In the genomic region with DNA sequence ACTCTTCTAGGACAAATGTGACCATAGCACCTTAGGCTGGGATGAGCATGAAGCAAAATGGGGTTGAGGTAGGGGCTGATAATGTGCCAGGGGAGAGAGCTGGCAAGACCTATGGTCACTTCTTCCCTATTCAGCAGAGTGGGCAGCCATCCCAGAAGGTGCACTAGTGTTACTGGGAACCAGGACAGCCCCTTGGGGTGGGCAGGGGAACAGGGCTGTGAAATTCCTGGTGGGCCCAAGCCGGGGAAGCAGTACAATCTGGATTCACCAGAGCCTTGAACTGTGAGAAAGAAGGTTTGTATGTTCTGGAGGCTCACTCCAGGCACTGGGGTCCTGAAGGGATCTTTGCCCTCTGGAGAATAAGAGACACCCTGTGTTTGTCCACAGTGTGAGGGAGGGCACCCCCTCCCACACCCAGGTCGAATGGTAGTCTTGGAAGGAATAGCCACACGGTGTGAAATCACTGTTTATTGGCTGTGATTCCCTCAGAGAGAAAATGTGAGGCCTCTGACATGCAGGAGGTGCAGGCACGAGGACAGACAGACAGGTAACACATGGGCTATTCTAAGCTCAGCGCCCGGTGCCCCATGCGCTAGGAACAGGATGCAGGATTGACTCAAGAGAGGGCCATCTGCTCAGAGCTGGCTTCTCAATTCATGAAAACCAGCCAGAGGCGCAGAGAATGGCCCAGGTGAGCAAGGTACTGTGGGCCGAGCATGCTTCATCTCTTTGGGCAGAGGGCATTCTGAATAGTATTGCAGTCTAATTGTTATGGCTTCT, we compare ENCODE assay signal across 27 mouse cellular contexts. TPM values are rescaled to one million over a fixed set of nuclear protein-coding genes. Genes with fewer than 3 reads are reported as not detected.
DNase-seq lines count a peak whose midpoint lies in the region; ATAC-seq lines count a peak whose summit lies in the region.
"Had no signal": no experiment of that assay in that cellular context is flagged by ENCODE, and none has a peak within 500 bp of the region (broad histone marks: within the 10 kb centered on the region; RNA-seq: fewer than 3 reads in every experiment).

No protein-coding gene starts in this region.

- no peaks in the 10 kb centered on the region for H3K9me3 ChIP-seq in forebrain, embryonic 12.5 days
- no peaks in the 10 kb centered on the region for H3K9me3 ChIP-seq in forebrain, embryonic 15.5 days
- H3K9me3 ChIP-seq: hindbrain, embryonic 13.5 days; midbrain, embryonic 10.5 days; midbrain, embryonic 15.5 days had no signal

- H3K27me3 ChIP-seq in forebrain, embryonic 12.5 days, result no peaks in the 10 kb centered on the region
- no peaks in the 10 kb centered on the region for H3K27me3 ChIP-seq in forebrain, embryonic 15.5 days
- H3K27me3 ChIP-seq: hindbrain, embryonic 13.5 days; midbrain, embryonic 15.5 days had no signal

- DNase-seq in cerebellum, postnatal 4 days (ENCODE audit: low spot score in 2 of 2), result no peak
- DNase-seq in cerebellum, adult 11 months, result peak; percentile 65
- peak; percentile 82 for DNase-seq in cerebellum, adult 9-10 months
- peak; percentile 68 to 70 for DNase-seq in cerebellum, postnatal 36 days
- no peak for DNase-seq in lung, postnatal 25 days (ENCODE audit: low spot score)
- DNase-seq: adrenal gland, adult 2 months; gastrocnemius, postnatal 10 days; heart, postnatal 4 days; kidney, adult 8-10 months; liver; lung, adult 2 months; lung, postnatal 10 days; right cerebral cortex, postnatal 25 days; spleen, adult 18-20 months; thymus, adult 2 months; thymus, postnatal 36 days had no signal

- ATAC-seq in cerebellum, adult (ENCODE audit: insufficient number of reproducible peaks, low FRiP score, low TSS enrichment), result 0 out of 2 replicates have a peak, but pooled peaks have one; percentile 67
- no peak for ATAC-seq in forebrain, embryonic 12.5 days (ENCODE audit: low FRiP score)
- no peak for ATAC-seq in forebrain, embryonic 15.5 days (replicated peaks)
- ATAC-seq: intestine, embryonic 16.5 days; midbrain, embryonic 15.5 days had no signal

- WGBS in forebrain, embryonic 12.5 days, result 84% methylated on average over 9 of the region's 9 CpGs
- WGBS in forebrain, embryonic 15.5 days, result 78% methylated on average over 9 of the region's 9 CpGs

- H3K4me3 ChIP-seq in forebrain, embryonic 12.5 days (replicated peaks), result no peak overlapping the region
- H3K4me3 ChIP-seq in forebrain, embryonic 15.5 days, result no peak overlapping the region
- H3K4me3 ChIP-seq: erythroblast, embryonic 14.5 days; hindbrain, embryonic 13.5 days; midbrain, embryonic 10.5 days; midbrain, embryonic 15.5 days had no signal

- H3K4me2 ChIP-seq in forebrain, embryonic 12.5 days, result no peak overlapping the region
- no peak overlapping the region for H3K4me2 ChIP-seq in forebrain, embryonic 15.5 days (replicated peaks)
- H3K4me2 ChIP-seq: heart, embryonic 11.5 days; hindbrain, embryonic 13.5 days; midbrain, embryonic 15.5 days had no signal

- no peak overlapping the region for H3K9ac ChIP-seq in forebrain, embryonic 12.5 days
- no peak overlapping the region for H3K9ac ChIP-seq in forebrain, embryonic 15.5 days (replicated peaks)
- H3K9ac ChIP-seq: hindbrain, embryonic 13.5 days; liver, embryonic 14.5 days; midbrain, embryonic 15.5 days had no signal

- H3K36me3 ChIP-seq in forebrain, embryonic 12.5 days (replicated peaks), result no peaks in the 10 kb centered on the region
- H3K36me3 ChIP-seq in forebrain, embryonic 15.5 days, result peaks cover 11% of the 10 kb centered on the region
- H3K36me3 ChIP-seq: midbrain, embryonic 10.5 days had no signal

- H3K4me1 ChIP-seq in forebrain, embryonic 12.5 days, result peaks cover 3% of the 10 kb centered on the region; the same call in 1 of the 2 replicates
- no peaks in the 10 kb centered on the region for H3K4me1 ChIP-seq in forebrain, embryonic 15.5 days
- H3K4me1 ChIP-seq: hindbrain, embryonic 13.5 days; midbrain, embryonic 10.5 days; midbrain, embryonic 15.5 days had no signal

- H3K27ac ChIP-seq in forebrain, embryonic 12.5 days, result no peak overlapping the region
- no peak overlapping the region for H3K27ac ChIP-seq in forebrain, embryonic 15.5 days (replicated peaks)
- H3K27ac ChIP-seq: hindbrain, embryonic 13.5 days; kidney, postnatal 0 days; liver, embryonic 14.5 days; midbrain, embryonic 10.5 days; midbrain, embryonic 15.5 days had no signal

RNA-seq across cellular contexts. Expression of gene Cplx1, which starts 31.5 kb away (rescaled TPM):
- polyA plus RNA-seq in forebrain, embryonic 12.5 days (2016; fragmentation: Nextera tagmentation; extraction: Ambion mirVana), result 12.3 and 12.5 TPM in 2 replicates
- polyA plus RNA-seq in forebrain, embryonic 15.5 days (2015; fragmentation: Nextera tagmentation; extraction: Ambion mirVana), result 82.8 and 88.1 TPM in 2 replicates
- polyA plus RNA-seq: liver, embryonic 14.5 days had no signal

RNA-seq across cellular contexts. Expression of gene Pcgf3, which starts 57.3 kb away (rescaled TPM):
- 36.2 and 36.8 TPM in 2 replicates for polyA plus RNA-seq in forebrain, embryonic 12.5 days (2016; fragmentation: Nextera tagmentation; extraction: Ambion mirVana)
- polyA plus RNA-seq in forebrain, embryonic 15.5 days (2015; fragmentation: Nextera tagmentation; extraction: Ambion mirVana), result 33.3 and 36.5 TPM in 2 replicates

Comparison
In these comparisons a context has a peak if more than half of its experiments do, and no peak if none do; other contexts are left out.
1. DNase-seq: peak in cerebellum, adult 11 months (single experiment), cerebellum, adult 9-10 months (single experiment) and cerebellum, postnatal 36 days (2 of 2); none in cerebellum, postnatal 4 days (0 of 2) and lung, postnatal 25 days (single experiment).